Mouse (Mus musculus) heart, adult 2 months (tissue): Measurements from ENCODE around the gene Spock3.

ENCODE experiments used
- CTCF ChIP-seq: fragments of 200-600 bp; IDR thresholded peaks from 2 replicates; pipeline ENCODE4 v1.8.1; 2022; ENCODE audit warnings: antibody characterized with exemption, mild to moderate bottlenecking, moderate library complexity
- EP300 ChIP-seq: fragments of 200-500 bp; IDR thresholded peaks from 2 replicates; pipeline ENCODE4 v1.6.1; 2011; ENCODE audit warnings: low read depth, low read length, control low read depth; ENCODE audit not compliant: insufficient read depth
- POLR2A ChIP-seq: fragments of 200-500 bp; IDR thresholded peaks from 2 replicates; pipeline ENCODE4 v1.6.1; 2011; ENCODE audit warnings: mild to moderate bottlenecking, low read depth, low read length, control low read depth; ENCODE audit not compliant: insufficient read depth

GRCm38 (mm10) chr8:63335366-63335765, 384.6 kb downstream of the Spock3 start:
- no peak for TF ChIP-seq POLR2A
- TF ChIP-seq CTCF: no peak
- TF ChIP-seq EP300: no peak
